Mouse (Mus musculus) liver, embryonic 16.5 days (tissue): Measurements from ENCODE around the gene Plcg1. TPM values are rescaled to one million over a fixed set of nuclear protein-coding genes. Genes with fewer than 3 reads are reported as not detected.

Experiments used
- ATAC-seq: fragments of 200-750 bp; cut with Nextera tagmentation; 2 replicates; pipeline ENCODE4 v1.8.0; 2017; ENCODE audit warnings: low read depth, mild to moderate bottlenecking, moderate number of reproducible peaks, moderate library complexity
- H3K27ac ChIP-seq: fragments of 300-500 bp; sonication (generic); 2 replicates; pipeline ENCODE4 v1.5.1; 2014; ENCODE audit warnings: mild to moderate bottlenecking, low read length
- H3K27me3 ChIP-seq: fragments of 300-500 bp; sonication (generic); 2 replicates; pipeline ENCODE4 v1.6.1; 2014; ENCODE audit warnings: low read depth, low read length, mixed read lengths; ENCODE audit not compliant: control insufficient read depth, insufficient read depth
- H3K36me3 ChIP-seq: fragments of 300-500 bp; sonication (generic); 2 replicates; pipeline ENCODE4 v1.6.1; 2014; ENCODE audit warnings: mild to moderate bottlenecking; ENCODE audit not compliant: control insufficient read depth, insufficient read depth
- H3K4me1 ChIP-seq: fragments of 300-500 bp; sonication (generic); 2 replicates; pipeline ENCODE4 v1.6.1; 2014; ENCODE audit warnings: low read depth, low read length, mixed read lengths; ENCODE audit not compliant: control insufficient read depth
- H3K4me2 ChIP-seq: fragments of 300-500 bp; sonication (generic); 2 replicates; pipeline ENCODE4 v1.6.1; 2014; ENCODE audit warnings: low read depth, low read length, mixed read lengths
- H3K4me3 ChIP-seq: fragments of 300-500 bp; sonication (generic); 2 replicates; pipeline ENCODE4 v1.5.1; 2014; ENCODE audit warnings: low read depth, mild to moderate bottlenecking, low read length
- H3K9ac ChIP-seq: fragments of 300-500 bp; sonication (generic); 2 replicates; pipeline ENCODE4 v1.6.1; 2014; ENCODE audit warnings: low read depth, low read length
- H3K9me3 ChIP-seq: fragments of 300-500 bp; sonication (generic); replicated peaks from 2 replicates; pipeline ENCODE4 v1.6.1; 2016; ENCODE audit warnings: low read length; ENCODE audit not compliant: control insufficient read depth
- WGBS: fragments of 180-500 bp; shearing (Covaris S2); extraction: QIAGEN DNeasy Blood & Tissue Kit; methylation state at CpG from one replicate; pipeline ENCODE4 v1.1.7; 2014; ENCODE audit not compliant: insufficient replicate concordance; 5-methylcytosine and 5-hydroxymethylcytosine counted together
- polyA plus RNA-seq: library from polyadenylated mRNA; unstranded; fragments of >200 nt; fragmentation: Nextera tagmentation; extraction: Ambion mirVana; gene quantifications from 2 replicates; pipeline ENCODE4 v1.2.1, GENCODE M21; 2015

Plcg1 gene
- 4.4 and 5.5 TPM in 2 replicates for polyA plus RNA-seq

- H3K4me1 ChIP-seq, result peaks cover 16% of the 10 kb centered on the region
- peak; percentile 94 for ATAC-seq
- H3K27me3 ChIP-seq, result peaks cover 23% of the 10 kb centered on the region
- under 1% methylated on average over 71 of the region's 99 CpGs for WGBS
- peak within 1 kb of the TSS; percentile 74 for H3K9ac ChIP-seq
- H3K36me3 ChIP-seq, result no peaks in the 10 kb centered on the region
- H3K9me3 ChIP-seq, result no peaks in the 10 kb centered on the region
- H3K27ac ChIP-seq, result peak within 1 kb of the TSS; percentile 61; the same call in 1 of the 2 replicates
- H3K4me3 ChIP-seq, result peak within 1 kb of the TSS; percentile 79
- H3K4me2 ChIP-seq, result peak within 1 kb of the TSS; percentile 94
Measured at GRCm38 (mm10) chr2:160731117-160731838, at the start of gene Plcg1. Plcg1 (plus strand) TSS chr2:160731300.

DNA sequence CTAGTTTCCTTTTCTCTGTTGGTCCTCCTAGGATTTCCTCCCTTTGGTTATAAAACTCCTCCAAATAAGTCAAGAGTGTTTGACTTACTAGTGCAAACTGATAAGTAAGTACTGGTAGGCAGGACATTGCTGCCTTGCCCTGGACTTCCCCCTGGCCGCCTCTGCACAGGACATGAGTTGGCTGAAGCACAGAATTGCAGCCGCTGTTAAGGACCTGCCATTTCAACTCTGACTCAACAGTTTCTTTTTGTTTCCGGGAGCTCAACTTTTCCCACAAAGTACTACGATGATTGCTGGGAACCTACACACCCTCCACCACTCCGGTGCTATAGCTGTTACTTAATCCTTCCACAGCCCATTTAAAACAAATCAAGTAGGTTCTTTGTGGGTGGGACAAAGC is 30.8 kb upstream of the Plcg1 start:
- no peak overlapping the region for H3K4me2 ChIP-seq
- no peaks in the 10 kb centered on the region for H3K4me1 ChIP-seq
- WGBS, result 35% methylated on average over 5 of the region's 5 CpGs
- H3K36me3 ChIP-seq, result peaks cover 65% of the 10 kb centered on the region
- H3K27ac ChIP-seq, result no peak overlapping the region
- H3K27me3 ChIP-seq, result no peaks in the 10 kb centered on the region
- H3K9ac ChIP-seq, result no peak overlapping the region
- peak; percentile 41 for ATAC-seq
- no peaks in the 10 kb centered on the region for H3K9me3 ChIP-seq
- H3K4me3 ChIP-seq, result no peak overlapping the region

DNA sequence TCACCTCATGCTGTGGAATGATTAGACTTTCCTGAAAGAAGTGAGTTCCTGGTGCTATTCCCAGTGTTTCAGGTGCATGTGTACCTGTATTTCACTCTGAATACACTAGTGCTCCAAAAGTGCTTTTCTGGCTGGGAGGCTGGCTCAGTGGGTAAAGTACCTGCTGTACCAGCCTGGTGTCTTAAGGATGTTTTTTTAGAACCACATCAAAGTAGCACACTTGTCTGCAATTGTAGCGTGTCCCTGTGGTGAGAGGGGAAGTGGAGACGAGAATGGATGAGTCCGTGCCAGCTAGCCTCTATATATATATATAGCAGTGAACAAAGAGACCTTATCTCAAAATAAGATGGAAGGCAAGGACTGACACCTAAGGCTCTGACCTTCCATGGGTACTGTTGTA is 29.5 kb upstream of the Plcg1 start:
- H3K27ac ChIP-seq, result no peak overlapping the region
- no peak overlapping the region for H3K4me3 ChIP-seq
- H3K4me2 ChIP-seq, result no peak overlapping the region
- no peak overlapping the region for H3K9ac ChIP-seq
- no peaks in the 10 kb centered on the region for H3K27me3 ChIP-seq
- H3K4me1 ChIP-seq, result no peaks in the 10 kb centered on the region
- ATAC-seq, result no peak
- WGBS, result 72% methylated on average over 3 of the region's 3 CpGs
- peaks cover 71% of the 10 kb centered on the region for H3K36me3 ChIP-seq
- no peaks in the 10 kb centered on the region for H3K9me3 ChIP-seq

- H3K9ac ChIP-seq, result no peak overlapping the region
- H3K27ac ChIP-seq, result no peak overlapping the region
- no peak overlapping the region for H3K4me2 ChIP-seq
- no peaks in the 10 kb centered on the region for H3K27me3 ChIP-seq
- H3K9me3 ChIP-seq, result no peaks in the 10 kb centered on the region
- H3K36me3 ChIP-seq, result peaks cover 71% of the 10 kb centered on the region
- ATAC-seq, result no peak
- H3K4me1 ChIP-seq, result no peaks in the 10 kb centered on the region
- H3K4me3 ChIP-seq, result no peak overlapping the region
Measured at GRCm38 (mm10) chr2:160702824-160703223, 28.3 kb upstream of the Plcg1 start.

DNA sequence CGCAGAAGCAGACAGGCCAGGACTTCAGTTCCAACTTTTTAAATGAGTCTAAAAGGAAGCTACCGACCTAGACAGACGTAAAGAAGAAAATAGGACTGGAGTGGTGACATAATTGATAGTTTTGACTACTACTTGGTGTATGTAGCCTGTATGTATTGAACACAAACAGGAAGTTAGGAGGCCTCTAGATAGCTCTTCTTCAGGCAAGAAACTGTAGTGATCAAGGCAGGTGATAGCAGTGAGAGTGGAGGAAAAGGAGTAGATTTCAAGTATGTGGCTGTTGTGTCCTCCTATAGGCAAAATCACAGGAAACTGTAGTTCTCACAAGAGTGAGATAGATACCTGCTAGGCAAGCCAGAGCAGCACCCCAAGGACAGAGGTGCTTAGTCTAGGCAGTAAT is 23.4 kb upstream of the Plcg1 start:
- Histone ChIP-seq H3K27me3 (no peaks in the 10 kb centered on the region), H3K9me3 (no peaks in the 10 kb centered on the region), H3K4me1 (no peaks in the 10 kb centered on the region), H3K4me3 (no peak overlapping the region), H3K36me3 (peaks cover 63% of the 10 kb centered on the region), H3K27ac (no peak overlapping the region), H3K4me2 (no peak overlapping the region), H3K9ac (no peak overlapping the region)
- no peak for ATAC-seq
- WGBS, result 59% methylated on average over 3 of the region's 3 CpGs

DNA sequence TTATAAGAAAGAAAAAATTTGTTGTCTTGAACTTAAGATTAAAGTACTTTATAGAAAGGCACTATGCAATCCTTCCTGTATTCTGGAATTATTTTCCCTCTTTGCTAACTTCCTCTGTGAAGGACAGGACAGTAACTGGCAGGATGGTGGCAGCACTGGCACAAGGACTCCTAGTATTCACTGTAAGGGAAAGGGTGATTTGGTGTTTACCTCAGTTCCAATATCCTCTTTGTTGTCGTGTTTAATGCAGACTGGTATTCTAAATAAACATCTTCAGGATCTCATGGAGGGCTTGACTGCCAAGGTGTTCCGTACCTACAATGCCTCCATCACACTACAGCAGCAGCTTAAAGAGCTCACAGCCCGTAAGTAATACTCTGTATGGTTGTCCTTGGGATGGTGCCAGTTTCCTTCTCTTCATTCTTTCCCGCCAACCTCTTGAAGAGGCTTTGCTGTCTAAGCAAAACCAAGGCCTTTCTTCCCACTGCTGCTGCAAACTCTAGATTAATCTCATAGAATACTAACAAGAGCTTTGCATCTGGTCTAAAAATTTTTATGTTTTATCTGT is 15.6 kb upstream of the Plcg1 start:
- Histone ChIP-seq H3K4me2 (no peak overlapping the region), H3K4me3 (no peak overlapping the region), H3K9ac (no peak overlapping the region), H3K36me3 (peaks cover 85% of the 10 kb centered on the region), H3K27me3 (no peaks in the 10 kb centered on the region), H3K4me1 (no peaks in the 10 kb centered on the region), H3K9me3 (no peaks in the 10 kb centered on the region), H3K27ac (no peak overlapping the region)
- ATAC-seq, result no peak
- 87% methylated on average over 4 of the region's 4 CpGs for WGBS

DNA sequence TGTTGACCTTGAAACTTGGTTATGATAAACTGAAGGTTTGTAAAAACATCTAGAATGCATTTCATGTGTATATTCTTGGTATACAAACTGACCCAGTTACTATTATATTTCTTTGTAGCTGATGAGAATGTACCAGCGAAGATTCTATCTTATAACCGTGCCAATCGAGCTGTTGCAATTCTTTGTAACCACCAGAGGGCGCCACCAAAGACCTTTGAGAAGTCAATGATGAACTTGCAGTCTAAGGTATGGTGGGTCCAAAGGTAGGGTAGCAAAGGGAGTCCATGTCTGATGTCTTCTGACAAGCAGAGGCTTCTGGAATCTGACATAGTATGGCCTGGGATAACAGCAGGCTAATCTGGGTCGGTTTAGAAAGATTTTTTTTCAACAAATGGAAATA is 13.8 kb upstream of the Plcg1 start:
- H3K4me2 ChIP-seq, result no peak overlapping the region
- no peak for ATAC-seq
- H3K9ac ChIP-seq, result no peak overlapping the region
- no peaks in the 10 kb centered on the region for H3K27me3 ChIP-seq
- WGBS, result 69% methylated on average over 5 of the region's 5 CpGs
- H3K27ac ChIP-seq, result no peak overlapping the region
- peaks cover 85% of the 10 kb centered on the region for H3K36me3 ChIP-seq
- no peaks in the 10 kb centered on the region for H3K9me3 ChIP-seq
- H3K4me1 ChIP-seq, result no peaks in the 10 kb centered on the region
- H3K4me3 ChIP-seq, result no peak overlapping the region

- peaks cover 87% of the 10 kb centered on the region for H3K36me3 ChIP-seq
- no peaks in the 10 kb centered on the region for H3K27me3 ChIP-seq
- no peak overlapping the region for H3K9ac ChIP-seq
- H3K9me3 ChIP-seq, result no peaks in the 10 kb centered on the region
- ATAC-seq, result no peak
- H3K4me2 ChIP-seq, result no peak overlapping the region
- 86% methylated on average over 3 of the region's 3 CpGs for WGBS
- H3K27ac ChIP-seq, result no peak overlapping the region
- no peaks in the 10 kb centered on the region for H3K4me1 ChIP-seq
- H3K4me3 ChIP-seq, result no peak overlapping the region
Measured at GRCm38 (mm10) chr2:160718811-160719210, 12.3 kb upstream of the Plcg1 start.

GRCm38 (mm10) chr2:160722714-160723113 is 8.4 kb upstream of the Plcg1 start:
- no peaks in the 10 kb centered on the region for H3K9me3 ChIP-seq
- no peaks in the 10 kb centered on the region for H3K4me1 ChIP-seq
- 93% methylated on average over 4 of the region's 4 CpGs for WGBS
- H3K4me3 ChIP-seq, result no peak overlapping the region
- H3K36me3 ChIP-seq, result peaks cover 62% of the 10 kb centered on the region
- no peak overlapping the region for H3K4me2 ChIP-seq
- H3K9ac ChIP-seq, result no peak overlapping the region
- no peaks in the 10 kb centered on the region for H3K27me3 ChIP-seq
- H3K27ac ChIP-seq, result no peak overlapping the region
- ATAC-seq, result no peak
